Mouse (Mus musculus) hematopoietic stem cell, adult 5-6 weeks (primary cell): ENCODE results near the gene Cntnap5b. TPM values are rescaled to one million over a fixed set of nuclear protein-coding genes. Genes with fewer than 3 reads are reported as not detected.

Source experiments
- ATAC-seq, 2 experiments: fragments of 125-278 bp in 1 of 2; replicated peaks in 1 of 2; 2 replicates each; pipeline ENCODE4 v1.8.0; 2016 to 2017; ENCODE audit warnings: inconsistent platforms in 2 of 2, mild to moderate bottlenecking in 2 of 2, moderate number of reproducible peaks in 2 of 2, low read depth in 1 of 2, moderate TSS enrichment in 1 of 2; ENCODE audit not compliant: low FRiP score in 2 of 2, poor library complexity in 2 of 2, severe bottlenecking in 2 of 2, insufficient read depth in 1 of 2, low TSS enrichment in 1 of 2
- total RNA-seq: library from RNA; stranded (forward); fragments of 172-1452, 232-1000 nt; gene quantifications from 2 replicates; pipeline ENCODE4 v1.2.3, GENCODE M21; 2017

Gene Cntnap5b
- total RNA-seq, 1 experiment from 2014 or later, result not detected

GRCm38 (mm10) chr1:100509866-100510265, 737.3 kb downstream of the Cntnap5b start:
- no peak for ATAC-seq
